Mouse (Mus musculus) yolk sac, embryonic 10.5 days (tissue): ENCODE measurements at regions not wholly inside any gene's neighbourhood (a gene's known extent, or its start where the extent isn't known, plus 50 kb on each side); places are given as distances from the start of the nearest gene placed in this dataset.

Experiments
- DNase-seq: peaks from one replicate; pipeline ENCODE4 v3.0.0-alpha.2; 2017; ENCODE audit warnings: low spot score

DNA sequence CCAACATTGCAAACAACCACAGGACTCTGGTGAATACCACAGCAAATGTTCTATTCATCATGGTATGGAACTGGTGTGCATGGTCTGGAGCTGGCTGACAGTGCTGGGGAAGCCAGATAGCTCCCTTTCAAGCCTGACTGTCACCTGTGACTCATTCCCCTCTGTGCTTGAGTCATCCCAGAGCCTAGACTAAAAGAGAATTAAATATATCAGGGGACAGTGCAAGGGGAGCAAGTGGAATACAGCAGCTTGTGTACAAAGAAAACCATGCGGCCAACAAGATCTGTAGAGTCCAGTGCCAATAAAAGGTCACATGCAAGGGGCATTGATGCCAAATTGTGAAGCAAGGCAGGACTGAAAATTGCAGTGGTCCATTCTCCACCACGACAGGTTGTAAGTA, 117.7 kb downstream of the Pah start:
- DNase-seq: no peak

DNA sequence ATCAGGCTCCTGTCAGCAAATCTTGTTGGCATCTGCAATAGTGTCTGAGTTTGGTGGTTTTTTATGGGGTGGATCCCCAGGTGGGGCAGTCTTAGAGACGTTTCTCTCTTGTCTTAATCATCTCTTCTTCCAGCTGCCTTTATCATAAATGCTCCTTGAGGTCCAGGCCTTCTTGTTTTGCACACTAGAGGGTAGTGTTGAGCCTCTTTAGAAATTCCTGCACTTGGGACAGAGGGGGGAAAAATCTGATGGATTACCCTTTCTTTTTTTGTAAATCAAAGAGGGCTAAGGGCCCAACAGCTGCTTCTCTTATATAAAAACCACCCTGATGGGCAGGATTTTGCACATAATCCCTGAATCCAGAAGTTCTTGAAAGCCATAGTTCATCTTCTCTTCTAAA, 127.5 kb downstream of the Pah start:
- DNase-seq: peak; percentile 14

- DNase-seq: no peak
These were observed 130.6 kb downstream of the Pah start for GRCm38 (mm10) chr10:87652139-87652740.

DNA sequence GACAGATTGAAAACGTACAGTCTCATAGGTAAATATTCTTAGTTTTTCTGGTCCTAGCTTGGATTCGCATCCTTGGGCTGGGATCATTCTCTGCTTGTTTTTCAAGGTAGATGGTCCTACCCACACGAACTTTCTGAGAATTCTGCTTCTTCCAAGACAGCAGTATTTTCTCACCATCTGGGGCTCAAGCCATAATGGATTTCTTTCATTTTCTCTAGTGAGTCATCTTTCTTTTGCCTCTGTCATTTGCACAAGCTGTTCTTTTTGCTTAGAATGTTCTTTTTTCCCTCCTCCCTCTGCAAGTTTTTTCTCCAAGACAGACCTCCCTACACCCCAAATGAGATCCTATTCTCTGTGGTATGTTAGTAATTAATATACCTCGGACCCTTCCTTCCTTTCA, 132.5 kb downstream of the Pah start:
- DNase-seq: no peak

- no peak for DNase-seq
These were observed 144.6 kb downstream of the Pah start for GRCm38 (mm10) chr10:87666020-87666718.

GRCm38 (mm10) chr10:87666719-87667387, 145.3 kb downstream of the Pah start:
- DNase-seq: no peak

- DNase-seq: no peak
These were observed 146.1 kb downstream of the Pah start for GRCm38 (mm10) chr10:87667651-87668140.

- DNase-seq: no peak
These were observed 153.3 kb downstream of the Pah start for GRCm38 (mm10) chr10:87674740-87675420.

DNA sequence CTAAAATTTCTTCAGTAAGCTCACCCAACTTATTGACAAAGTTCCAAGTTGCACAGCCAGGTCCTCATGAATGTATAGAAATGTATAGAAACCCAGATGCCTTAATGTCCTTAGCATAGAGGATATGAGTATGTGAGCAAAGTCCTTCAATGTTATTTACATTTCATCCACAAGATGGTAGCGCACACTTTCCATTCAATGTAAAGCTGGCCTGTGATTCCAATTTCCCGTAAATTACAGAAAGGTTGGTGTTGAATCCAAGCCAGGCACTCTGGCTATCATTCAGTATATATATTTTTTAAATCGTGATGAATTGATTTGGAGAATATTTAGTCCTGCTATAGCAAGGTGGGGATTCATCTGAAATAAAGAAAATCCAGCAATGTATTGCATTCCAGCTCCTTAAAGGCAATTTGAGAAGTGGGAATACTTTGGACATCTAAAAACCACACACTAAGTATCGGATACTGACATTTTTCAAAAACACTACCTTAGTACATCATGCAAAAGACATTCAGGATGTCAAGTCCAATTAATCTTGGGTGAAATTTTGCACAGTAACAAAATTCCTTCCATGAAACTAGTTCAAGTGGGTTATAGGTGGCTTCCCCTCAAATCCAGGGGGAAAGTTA, 154.6 kb downstream of the Pah start:
- DNase-seq: no peak

DNA sequence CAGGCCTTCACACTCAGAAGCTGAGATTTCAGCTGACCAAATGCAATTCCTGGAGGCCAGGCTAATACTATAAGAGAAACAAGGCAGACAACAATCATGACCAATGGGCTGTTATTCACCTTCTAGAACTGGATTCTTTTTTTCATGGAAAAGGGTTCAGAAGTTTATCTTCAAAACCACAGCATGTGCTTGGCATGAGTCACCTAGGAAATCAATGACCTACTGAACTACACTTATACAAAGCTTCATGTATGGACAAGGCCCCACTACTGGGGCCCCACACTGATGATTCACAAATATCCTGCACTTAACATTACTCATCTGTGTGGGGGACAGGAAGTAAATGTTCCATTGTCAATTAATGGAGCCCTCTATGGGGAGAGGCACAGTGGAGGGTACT, 157.4 kb downstream of the Pah start:
- no peak for DNase-seq

- DNase-seq: no peak
These were observed 164.7 kb downstream of the Pah start for GRCm38 (mm10) chr10:87686311-87686710.

DNA sequence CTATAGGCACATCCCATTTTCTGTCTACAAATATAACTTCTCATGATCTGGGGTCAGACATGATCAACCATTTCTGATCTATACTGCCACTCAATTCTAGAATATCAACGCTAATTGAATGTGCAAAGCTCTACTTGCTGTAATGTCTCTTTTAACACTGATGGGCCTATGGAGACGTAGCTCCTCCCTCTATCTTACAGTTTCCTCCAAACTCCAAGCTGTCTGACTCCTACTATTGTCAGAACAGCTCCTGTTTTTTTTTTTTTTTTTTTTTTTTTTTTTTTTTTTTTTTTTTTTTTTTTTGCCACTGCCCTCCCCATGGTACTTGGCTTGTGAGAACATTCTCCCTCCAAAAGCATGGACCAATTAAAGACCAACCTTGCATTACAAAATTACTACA, 165.2 kb downstream of the Pah start:
- no peak for DNase-seq

GRCm38 (mm10) chr10:87687844-87688243, 166.2 kb downstream of the Pah start:
- no peak for DNase-seq

GRCm38 (mm10) chr10:87690831-87691230, 167.2 kb upstream of the Igf1 start:
- no peak for DNase-seq

DNA sequence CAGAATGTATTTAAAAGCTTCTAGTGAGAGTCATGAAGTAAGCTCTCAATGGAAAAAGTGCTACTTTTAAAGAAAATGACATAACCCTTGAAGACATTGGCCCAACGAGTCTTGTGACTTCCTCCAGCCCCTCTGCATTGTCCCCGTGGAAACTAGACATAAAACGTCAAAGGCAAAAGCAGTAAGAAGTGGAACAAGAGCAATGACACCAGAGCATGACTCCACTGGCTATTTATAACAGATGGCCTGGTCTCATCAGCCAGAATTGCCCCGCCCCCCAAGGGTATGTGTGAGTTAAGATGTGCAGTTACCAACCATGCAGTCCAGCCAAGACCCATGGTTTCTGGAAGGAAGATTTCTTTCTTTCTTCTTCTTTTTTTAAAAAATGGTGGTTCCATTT, 161.6 kb upstream of the Igf1 start:
- no peak for DNase-seq

DNA sequence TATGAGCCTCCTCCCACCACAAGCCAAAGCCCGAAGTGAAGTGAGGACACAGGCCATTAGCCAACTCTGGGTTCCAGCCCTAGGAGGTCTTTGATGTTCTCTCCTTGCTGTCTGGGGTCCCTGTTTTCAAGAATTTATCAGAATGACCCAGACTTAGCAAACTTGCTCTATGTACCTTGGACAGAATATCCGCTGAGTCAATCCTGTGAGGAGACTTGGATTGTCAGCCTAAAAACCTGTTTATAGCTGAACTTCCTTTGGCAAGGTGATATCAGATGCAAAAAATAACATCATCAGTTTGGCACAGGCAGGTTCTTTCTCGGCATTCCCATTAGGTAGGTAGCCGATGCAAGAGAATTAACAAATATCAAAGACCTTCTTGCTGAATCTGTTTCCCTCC, 146.9 kb upstream of the Igf1 start:
- DNase-seq: peak; percentile 27

DNA sequence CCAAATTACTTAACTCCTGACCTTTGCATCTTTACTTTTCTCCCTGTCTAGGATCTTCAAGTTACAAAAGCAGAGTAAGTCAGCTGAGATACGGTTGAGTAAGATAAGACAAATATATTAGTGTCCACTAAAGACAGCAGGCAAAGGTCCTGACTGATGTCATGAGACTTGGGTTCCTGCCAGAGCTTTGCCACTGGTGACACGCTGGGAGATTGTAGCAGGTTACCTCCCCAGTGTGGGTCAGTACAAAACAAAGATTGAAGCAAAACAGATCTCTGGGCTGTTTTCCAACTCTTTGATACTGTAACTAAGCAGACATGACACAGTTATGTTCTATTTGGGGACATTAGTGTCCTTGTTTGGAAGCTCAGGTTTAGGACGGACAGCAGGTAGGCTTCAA, 146.3 kb upstream of the Igf1 start:
- peak; percentile 45 for DNase-seq

- DNase-seq: no peak
These were observed 142.0 kb upstream of the Igf1 start for GRCm38 (mm10) chr10:87715874-87716600.

DNA sequence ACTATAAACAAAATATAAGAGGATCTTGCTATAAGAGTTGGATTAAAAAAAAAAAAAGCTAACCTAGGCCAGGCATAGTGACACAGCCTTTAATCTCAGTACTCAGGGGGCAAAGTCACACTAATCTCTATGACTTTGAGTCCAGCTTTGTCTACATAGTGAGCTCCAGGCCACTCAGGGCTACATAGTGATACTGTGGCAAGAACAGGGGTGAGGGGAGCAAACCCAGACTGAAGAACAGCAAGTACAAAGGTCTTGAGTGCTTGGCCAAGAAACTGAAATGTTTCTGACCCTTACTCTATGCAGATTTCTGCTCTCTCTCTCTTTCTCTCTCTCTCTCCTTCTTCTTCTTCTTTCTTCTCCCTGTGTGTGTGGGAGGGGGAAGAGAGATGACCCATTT, 140.9 kb upstream of the Igf1 start:
- peak; percentile 11 for DNase-seq

DNA sequence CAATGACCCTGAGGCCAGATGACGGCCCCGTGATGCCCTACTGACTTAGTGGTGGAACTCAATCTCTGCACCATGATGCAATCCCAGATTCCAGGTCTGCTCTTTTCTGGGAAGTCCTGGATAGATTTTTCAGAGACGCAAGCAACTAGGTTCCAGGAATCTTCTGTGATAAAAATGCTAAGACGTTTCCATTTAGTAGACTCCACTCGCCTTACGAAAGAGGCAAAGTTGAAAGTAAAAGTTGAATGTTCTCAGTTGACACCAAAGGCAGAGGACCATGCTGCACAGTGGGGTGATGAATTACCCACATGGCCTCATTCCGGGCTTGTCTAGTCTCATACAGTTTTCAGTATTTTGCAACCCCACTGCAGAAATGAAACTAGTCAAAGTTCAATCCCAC, 139.6 kb upstream of the Igf1 start:
- peak; percentile 2 for DNase-seq

GRCm38 (mm10) chr10:87719978-87720377, 138.1 kb upstream of the Igf1 start:
- DNase-seq: no peak

- DNase-seq: no peak
These were observed 135.8 kb upstream of the Igf1 start for GRCm38 (mm10) chr10:87722244-87722643.
